Mouse (Mus musculus): ENCODE measurements around the gene Kcnt1. TPM values are rescaled to one million over a fixed set of nuclear protein-coding genes. Genes with fewer than 3 reads are reported as not detected.

Gene Kcnt1
- total and polyA plus RNA-seq, 3 experiments, result 0.04 TPM; not detected in 2

DNA sequence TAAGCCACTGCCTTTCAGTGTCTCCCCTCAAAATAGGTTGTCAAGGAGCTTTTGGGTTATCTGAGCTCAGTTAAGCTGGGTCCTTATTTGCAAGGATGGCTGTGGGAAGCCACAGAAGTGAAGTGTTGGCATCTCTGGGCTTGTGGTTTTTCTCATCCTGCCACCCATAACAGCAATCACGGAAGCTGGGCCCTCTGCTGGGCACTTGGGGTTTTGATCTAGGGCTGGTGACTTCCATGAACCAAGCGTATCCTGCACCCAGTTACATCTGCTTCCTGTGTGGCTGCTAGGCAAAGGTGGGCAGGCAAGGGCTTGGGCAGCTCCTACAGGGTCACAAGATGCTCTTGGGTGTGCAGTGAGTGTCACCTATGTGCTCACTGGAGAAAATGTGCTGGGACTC is 49.7 kb downstream of the Kcnt1 start (continued):
- TF ChIP-seq ZMIZ1 (IDR thresholded peaks at IDR 0.05; ENCODE audit: low read depth, low read length), result no peak

DNA sequence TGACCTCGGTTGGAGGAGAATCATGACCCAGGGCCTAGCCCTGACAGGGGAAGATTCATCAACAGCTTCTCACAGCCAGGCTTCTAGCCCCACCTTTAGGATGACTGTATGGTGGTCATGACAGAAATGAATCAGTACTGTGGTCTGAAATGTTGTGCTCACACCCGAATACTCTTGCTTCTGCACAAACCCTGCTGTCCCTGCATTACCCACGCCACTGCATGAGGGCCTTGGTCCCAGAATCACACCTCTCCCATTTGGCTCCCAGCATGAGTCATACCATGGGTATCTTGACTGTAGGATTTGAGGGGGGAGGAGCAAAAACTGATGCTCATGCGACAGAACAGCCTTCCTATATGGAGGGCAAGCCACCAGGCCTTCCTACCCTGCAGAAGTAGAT is 50.7 kb downstream of the Kcnt1 start:
- DNase-seq (ENCODE audit: extremely low read depth), result no peak
- in situ Hi-C loops (cut with MboI; ENCODE audit: low pct_ligation_motif_present, low pct_unique_long_range_greater_than_20kb, low sequenced_read_pairs) (no loop called here), dilution Hi-C loops (cut with MboI; ENCODE audit: extremely low pct_ligation_motif_present, extremely low pct_unique_long_range_greater_than_20kb, low sequenced_read_pairs) (no loop called here)
- Histone ChIP-seq H3K27ac (ENCODE audit: insufficient read depth, low read depth) (no peak overlapping the region), H3K36me3 (replicated peaks in 1 of 2; ENCODE audit: control insufficient read depth in 1 of 2, insufficient read depth in 1 of 2, low read length in 1 of 2) (no peaks in the 10 kb centered on the region), H3K4me2 (ENCODE audit: insufficient read depth, low read depth, poor library complexity, severe bottlenecking) (no peak overlapping the region), H3K9ac (ENCODE audit: insufficient read depth, low read depth) (no peak overlapping the region), H3K4me1 (ENCODE audit: control insufficient read depth in 1 of 2, insufficient read depth in 2 of 2) (peaks cover 0 to 12% of the 10 kb centered on the region in 2 experiments; a peak in 2 of 4 replicates), H3K9me3 (replicated peaks; ENCODE audit: low read length) (no peaks in the 10 kb centered on the region), H3K79me2 (replicated peaks; ENCODE audit: control insufficient read depth, extremely low read depth, insufficient read depth, poor library complexity, severe bottlenecking) (no peaks in the 10 kb centered on the region), H3K27me3 (replicated peaks) (peaks cover 21% of the 10 kb centered on the region), H3K4me3 (replicated peaks in 1 of 3; ENCODE audit: low read depth in 2 of 3, low read length in 2 of 3, poor library complexity in 1 of 3) (no peak overlapping the region)
- no peak for TF ChIP-seq E2F4 (IDR thresholded peaks at IDR 0.05; ENCODE audit: insufficient replicate concordance, low read depth, low read length)
- no peak for TF ChIP-seq MEF2A (IDR thresholded peaks at IDR 0.05; ENCODE audit: borderline replicate concordance, low read depth, low read length)
- TF ChIP-seq EP300 (IDR thresholded peaks at IDR 0.05; ENCODE audit: low read length), result no peak
- no peak for TF ChIP-seq CHD1 (IDR thresholded peaks at IDR 0.05; ENCODE audit: low read depth, low read length)
- TF ChIP-seq MYC (IDR thresholded peaks at IDR 0.05; ENCODE audit: low read depth, low read length), result no peak
- TF ChIP-seq SMC3 (IDR thresholded peaks at IDR 0.05; ENCODE audit: low read depth, low read length), result peak; percentile 13; the same call in 1 of the 2 replicates
- TF ChIP-seq ZNF384 (IDR thresholded peaks at IDR 0.05; ENCODE audit: low read depth, low read length), result no peak
- no peak for TF ChIP-seq POLR2AphosphoS2 (IDR thresholded peaks at IDR 0.05; ENCODE audit: low read depth, low read length)
- peak; percentile 43 for TF ChIP-seq RAD21 (IDR thresholded peaks at IDR 0.05; ENCODE audit: low read depth, low read length)
- peak in 1 of 2 experiments; percentile 47; a peak in 2 of 4 replicates for TF ChIP-seq CTCF (conservative IDR thresholded peaks at IDR 0.05 in 1 of 2, IDR thresholded peaks at IDR 0.05 in 1 of 2; ENCODE audit: low read depth in 2 of 2, low read length in 2 of 2)

DNA sequence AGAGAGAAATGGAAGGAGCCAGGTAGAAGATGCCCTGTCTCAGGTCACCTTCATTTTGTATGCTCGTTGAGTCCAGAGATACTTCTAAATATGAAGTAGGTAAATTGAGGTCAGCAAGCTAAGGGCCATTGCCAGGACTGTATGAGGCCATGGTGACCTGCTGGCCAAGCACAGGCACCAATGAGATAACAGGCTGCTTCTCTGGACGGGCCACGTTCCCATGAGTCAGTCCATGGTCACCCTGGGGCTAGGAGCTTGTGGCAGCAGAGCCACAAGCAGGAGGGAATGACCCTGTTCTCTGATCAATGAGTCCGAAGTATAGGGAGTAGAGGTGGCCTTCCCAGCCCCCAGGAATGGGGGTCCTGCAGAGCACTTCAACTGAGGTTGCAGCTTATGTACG is 51.3 kb downstream of the Kcnt1 start:
- Histone ChIP-seq H3K4me1 (ENCODE audit: control insufficient read depth in 1 of 2, insufficient read depth in 2 of 2) (peaks cover 0 to 12% of the 10 kb centered on the region in 2 experiments; a peak in 2 of 4 replicates), H3K4me3 (replicated peaks in 1 of 3; ENCODE audit: low read depth in 2 of 3, low read length in 2 of 3, poor library complexity in 1 of 3) (no peak overlapping the region), H3K9ac (ENCODE audit: insufficient read depth, low read depth) (no peak overlapping the region), H3K9me3 (replicated peaks; ENCODE audit: low read length) (no peaks in the 10 kb centered on the region), H3K36me3 (replicated peaks in 1 of 2; ENCODE audit: control insufficient read depth in 1 of 2, insufficient read depth in 1 of 2, low read length in 1 of 2) (no peaks in the 10 kb centered on the region), H3K27ac (ENCODE audit: insufficient read depth, low read depth) (no peak overlapping the region), H3K4me2 (ENCODE audit: insufficient read depth, low read depth, poor library complexity, severe bottlenecking) (no peak overlapping the region), H3K79me2 (replicated peaks; ENCODE audit: control insufficient read depth, extremely low read depth, insufficient read depth, poor library complexity, severe bottlenecking) (no peaks in the 10 kb centered on the region), H3K27me3 (replicated peaks) (peaks cover 18% of the 10 kb centered on the region)
- dilution Hi-C loops (cut with MboI; ENCODE audit: extremely low pct_ligation_motif_present, extremely low pct_unique_long_range_greater_than_20kb, low sequenced_read_pairs), result no loop called here
- TF ChIP-seq UBTF (IDR thresholded peaks at IDR 0.05; ENCODE audit: low read depth, low read length) (no peak), MYC (IDR thresholded peaks at IDR 0.05; ENCODE audit: low read depth, low read length) (no peak), RCOR1 (conservative IDR thresholded peaks at IDR 0.05; ENCODE audit: low read depth, low read length) (no peak), POLR2AphosphoS2 (IDR thresholded peaks at IDR 0.05; ENCODE audit: low read depth, low read length) (no peak), JUND (conservative IDR thresholded peaks at IDR 0.05; ENCODE audit: low read depth, low read length) (no peak), USF1 (IDR thresholded peaks at IDR 0.05; ENCODE audit: low read depth, low read length) (no peak), MEF2A (IDR thresholded peaks at IDR 0.05; ENCODE audit: borderline replicate concordance, low read depth, low read length) (no peak), NRF1 (IDR thresholded peaks at IDR 0.05; ENCODE audit: low read depth, low read length) (no peak)
- in situ Hi-C loops (cut with MboI; ENCODE audit: low pct_ligation_motif_present, low pct_unique_long_range_greater_than_20kb, low sequenced_read_pairs), result no loop called here
- no peak for DNase-seq (ENCODE audit: extremely low read depth)

All from CH12.LX (cell line).